Mouse (Mus musculus): ENCODE results near the gene Tesk2. TPM values are rescaled to one million over a fixed set of nuclear protein-coding genes. Genes with fewer than 3 reads are reported as not detected.
"Not testable (repeated sequence)": the region's sequence is repeated elsewhere in the genome, so short reads cannot be mapped to it uniquely, and the experiment has no call there.

Tesk2 gene
- 5.3 and 5.8 TPM in 2 replicates for polyA plus RNA-seq (2015; fragmentation: Nextera tagmentation; extraction: Ambion mirVana)

DNA sequence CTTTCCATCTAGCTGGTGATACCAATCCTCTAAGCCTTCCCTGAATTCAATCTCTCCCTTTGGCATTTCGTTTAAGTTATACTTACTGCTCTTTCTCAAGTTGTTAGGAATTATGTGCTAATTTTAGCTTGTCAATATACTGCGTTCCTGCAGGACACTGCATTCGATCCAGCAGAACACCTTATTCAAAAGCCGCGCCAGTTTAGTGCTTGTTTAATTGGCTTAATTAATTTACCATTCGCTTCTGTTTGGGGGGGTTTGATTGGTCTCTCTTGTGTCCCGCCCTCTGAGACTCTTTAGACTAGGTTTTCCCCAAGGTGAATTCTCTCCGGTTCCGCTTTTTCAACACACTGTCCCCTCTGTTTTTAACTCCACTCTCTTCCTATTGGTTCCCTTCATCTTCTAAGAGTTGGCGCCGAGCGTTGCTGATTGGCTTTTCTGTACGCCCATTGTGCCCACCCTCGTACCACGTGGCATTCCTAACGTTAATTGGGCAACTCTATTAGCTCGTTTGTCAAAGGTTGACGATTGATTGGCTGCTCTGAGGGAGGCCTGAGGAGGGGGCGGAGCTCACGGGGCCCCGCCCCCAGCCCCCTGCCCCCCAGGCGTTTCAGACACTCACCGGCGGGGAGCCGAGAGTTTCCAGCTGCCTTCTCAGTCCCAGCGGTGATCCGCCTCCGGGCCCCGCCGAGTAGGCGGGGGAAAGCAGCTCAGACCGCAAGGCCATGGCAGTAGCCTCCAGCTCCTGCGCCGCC lies at the start of gene Tesk2:
TSS of gene Tesk2 (plus strand) at position 606 of the 755 bp plus-strand sequence.
- Histone ChIP-seq H3K27me3 (0 out of 2 replicates have a peak, but pooled peaks cover 3% of the 10 kb centered on the region), H3K4me3 (peak within 1 kb of the TSS; percentile 81), H3K4me1 (peaks cover 18% of the 10 kb centered on the region), H3K27ac (peak within 1 kb of the TSS; percentile 68), H3K36me3 (ENCODE audit: poor library complexity, severe bottlenecking) (0 out of 2 replicates have a peak, but pooled peaks cover 5% of the 10 kb centered on the region), H3K4me2 (peak within 1 kb of the TSS; percentile 96), H3K9ac (peak within 1 kb of the TSS; percentile 87), H3K9me3 (replicated peaks) (no peaks in the 10 kb centered on the region)
- peak; percentile 99 for ATAC-seq
- WGBS: 1% methylated on average over 34 of the region's 34 CpGs

DNA sequence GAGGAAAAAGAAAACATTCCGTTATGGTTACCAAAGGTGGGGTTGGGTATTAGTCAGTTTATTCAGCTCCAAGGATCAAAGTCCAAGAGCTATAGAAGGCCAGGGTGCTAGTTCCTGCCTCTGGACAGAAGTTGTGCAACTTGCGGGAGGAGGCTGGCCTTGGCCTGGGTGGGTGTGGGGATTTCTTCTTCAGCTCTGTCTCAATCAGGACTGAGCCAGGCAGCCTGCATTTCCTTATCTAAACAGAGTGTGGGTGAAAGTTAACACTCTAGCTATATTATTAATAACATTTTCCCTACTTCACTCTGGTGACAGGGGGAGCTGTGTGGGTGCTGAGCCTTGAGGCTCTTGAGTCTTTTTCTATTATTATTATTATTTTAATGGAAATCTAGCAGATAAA lies 48.0 kb upstream of the Tesk2 start:
- no peak for ATAC-seq
- H3K27me3 ChIP-seq: no peaks in the 10 kb centered on the region

DNA sequence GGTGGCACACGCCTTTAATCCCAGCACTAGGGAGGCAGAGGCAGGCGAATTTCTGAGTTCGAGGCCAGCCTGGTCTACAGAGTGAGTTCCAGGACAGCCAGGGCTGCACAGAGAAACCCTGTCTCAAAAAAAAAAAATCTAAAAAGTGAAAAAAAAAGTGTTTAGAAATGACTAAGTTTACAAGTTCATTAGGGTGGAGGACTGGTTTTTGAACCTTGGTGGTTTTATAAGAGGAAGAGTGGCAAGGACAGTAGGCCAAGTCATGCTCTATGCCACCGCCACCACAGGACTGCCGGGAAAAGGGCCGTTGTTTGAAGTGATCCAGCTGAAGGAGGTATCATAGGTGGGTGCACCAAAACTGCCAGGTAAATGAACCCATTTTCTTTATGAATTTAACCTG lies 46.0 kb upstream of the Tesk2 start:
- not testable (repeated sequence) for H3K9ac ChIP-seq; H3K4me1 ChIP-seq; H3K36me3 ChIP-seq (ENCODE audit: poor library complexity, severe bottlenecking); H3K4me3 ChIP-seq; H3K9me3 ChIP-seq (replicated peaks); ATAC-seq; H3K27me3 ChIP-seq; H3K27ac ChIP-seq; H3K4me2 ChIP-seq
- WGBS: 89% methylated on average over 6 of the region's 6 CpGs

More for the DNA sequence above, 48.0 kb upstream of the Tesk2 start:
- H3K4me2 ChIP-seq: no peak overlapping the region
- WGBS: 84% methylated on average over 2 of the region's 2 CpGs
- H3K9me3 ChIP-seq (replicated peaks): no peaks in the 10 kb centered on the region
- H3K9ac ChIP-seq: no peak overlapping the region
- H3K27ac ChIP-seq: no peak overlapping the region
- no peak overlapping the region for H3K4me3 ChIP-seq
- H3K4me1 ChIP-seq: no peaks in the 10 kb centered on the region
- no peaks in the 10 kb centered on the region for H3K36me3 ChIP-seq (ENCODE audit: poor library complexity, severe bottlenecking)

DNA sequence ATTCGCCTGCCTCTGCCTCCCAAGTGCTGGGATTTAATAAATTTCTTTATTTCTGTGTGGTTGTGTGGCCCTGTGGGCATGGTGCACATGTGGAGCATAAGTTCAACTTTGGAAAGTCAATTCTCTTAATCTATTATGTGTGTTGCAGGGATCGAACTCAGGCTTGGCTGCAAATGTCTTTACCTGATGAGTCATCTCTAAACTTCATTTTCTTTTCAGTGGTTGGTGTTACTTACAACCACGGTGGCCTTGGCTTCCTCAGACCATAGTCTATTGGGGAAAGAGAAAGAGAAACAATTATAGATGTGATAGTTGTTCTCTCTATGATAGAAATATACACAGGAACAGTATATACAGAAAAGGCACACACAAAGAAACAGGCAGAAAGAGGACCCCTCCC lies 44.7 kb upstream of the Tesk2 start:
- no peak for ATAC-seq
- no peaks in the 10 kb centered on the region for H3K4me1 ChIP-seq
- no peaks in the 10 kb centered on the region for H3K9me3 ChIP-seq (replicated peaks)
- H3K4me3 ChIP-seq: no peak overlapping the region
- no peak overlapping the region for H3K9ac ChIP-seq
- H3K36me3 ChIP-seq (ENCODE audit: poor library complexity, severe bottlenecking): no peaks in the 10 kb centered on the region
- WGBS: 87% methylated on average over 3 of the region's 3 CpGs
- H3K27ac ChIP-seq: no peak overlapping the region
- H3K4me2 ChIP-seq: no peak overlapping the region
- no peaks in the 10 kb centered on the region for H3K27me3 ChIP-seq

DNA sequence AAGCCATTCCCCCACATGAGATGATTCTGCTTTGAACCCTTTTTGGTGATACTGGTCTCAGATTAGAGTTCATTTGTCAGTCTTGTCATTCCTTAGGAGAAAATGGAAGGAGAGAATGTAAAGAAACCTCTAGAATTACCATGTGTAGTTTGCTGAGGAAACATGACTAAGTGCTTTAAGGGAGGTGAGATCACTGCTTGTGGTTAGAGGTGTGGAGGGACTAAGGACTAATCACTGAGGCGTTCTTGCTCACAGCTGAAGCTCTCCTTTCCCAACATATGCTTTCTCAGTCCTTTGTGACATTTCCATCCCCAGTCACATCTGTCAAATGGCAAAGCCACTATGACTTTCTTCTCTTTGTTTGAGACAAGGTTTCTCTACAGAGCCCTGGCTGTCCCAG lies 42.9 kb upstream of the Tesk2 start:
- 81% methylated on average over 1 of the region's 1 CpGs for WGBS
- ATAC-seq: no peak
- no peak overlapping the region for H3K4me3 ChIP-seq

DNA sequence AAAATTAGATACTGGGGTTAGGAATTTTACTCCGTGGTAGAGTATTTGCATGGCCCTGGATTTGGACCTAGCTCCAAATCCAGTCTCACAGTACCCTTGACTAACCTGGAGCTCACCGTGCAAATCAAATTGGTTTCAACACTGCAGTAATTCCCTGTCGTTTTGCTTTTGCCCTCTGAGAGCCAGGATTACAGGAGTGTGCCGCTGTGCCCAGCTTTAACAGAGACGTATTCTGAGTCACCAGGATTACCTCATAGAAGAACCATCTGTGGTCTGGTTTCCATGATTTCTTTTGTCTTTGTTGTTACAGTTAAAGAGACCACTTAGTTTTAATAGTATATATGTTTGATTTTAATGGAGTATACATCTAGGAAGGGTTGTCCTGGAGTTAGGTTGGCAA lies 41.6 kb upstream of the Tesk2 start:
- 64% methylated on average over 5 of the region's 5 CpGs for WGBS
- ATAC-seq: no peak
- H3K9ac ChIP-seq: no peak overlapping the region
- H3K4me3 ChIP-seq: no peak overlapping the region
- H3K4me2 ChIP-seq: no peak overlapping the region
- H3K27me3 ChIP-seq: no peaks in the 10 kb centered on the region
- no peaks in the 10 kb centered on the region for H3K9me3 ChIP-seq (replicated peaks)
- no peaks in the 10 kb centered on the region for H3K4me1 ChIP-seq
- no peak overlapping the region for H3K27ac ChIP-seq
- no peaks in the 10 kb centered on the region for H3K36me3 ChIP-seq (ENCODE audit: poor library complexity, severe bottlenecking)

More for the DNA sequence above, 42.9 kb upstream of the Tesk2 start:
- no peaks in the 10 kb centered on the region for H3K4me1 ChIP-seq
- no peak overlapping the region for H3K4me2 ChIP-seq
- no peaks in the 10 kb centered on the region for H3K27me3 ChIP-seq
- H3K9me3 ChIP-seq (replicated peaks): no peaks in the 10 kb centered on the region
- no peak overlapping the region for H3K9ac ChIP-seq
- H3K36me3 ChIP-seq (ENCODE audit: poor library complexity, severe bottlenecking): no peaks in the 10 kb centered on the region
- no peak overlapping the region for H3K27ac ChIP-seq

DNA sequence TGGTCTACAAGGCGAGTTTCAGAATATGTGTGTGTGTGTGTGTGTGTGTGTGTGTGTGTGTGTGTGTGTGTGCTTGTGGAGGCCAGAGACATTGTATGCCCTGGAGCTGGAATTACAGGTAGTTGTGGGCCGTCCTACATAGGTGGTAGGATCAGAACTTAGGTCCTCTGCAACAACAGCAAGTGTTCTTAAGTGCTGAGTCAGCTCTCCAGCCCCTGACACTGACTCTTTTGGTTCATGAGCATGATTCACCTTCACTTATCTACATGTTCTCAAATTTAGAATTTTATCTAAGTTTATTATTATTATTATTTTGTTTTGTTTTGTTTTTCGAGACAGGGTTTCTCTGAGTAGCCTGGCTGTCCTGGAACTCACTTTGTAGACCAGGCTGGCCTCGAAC lies 40.2 kb upstream of the Tesk2 start:
- not testable (repeated sequence) for ATAC-seq; H3K9me3 ChIP-seq (replicated peaks); H3K9ac ChIP-seq; H3K4me2 ChIP-seq; H3K4me3 ChIP-seq; H3K27me3 ChIP-seq; H3K36me3 ChIP-seq (ENCODE audit: poor library complexity, severe bottlenecking); H3K27ac ChIP-seq; H3K4me1 ChIP-seq
- 88% methylated on average over 4 of the region's 4 CpGs for WGBS

DNA sequence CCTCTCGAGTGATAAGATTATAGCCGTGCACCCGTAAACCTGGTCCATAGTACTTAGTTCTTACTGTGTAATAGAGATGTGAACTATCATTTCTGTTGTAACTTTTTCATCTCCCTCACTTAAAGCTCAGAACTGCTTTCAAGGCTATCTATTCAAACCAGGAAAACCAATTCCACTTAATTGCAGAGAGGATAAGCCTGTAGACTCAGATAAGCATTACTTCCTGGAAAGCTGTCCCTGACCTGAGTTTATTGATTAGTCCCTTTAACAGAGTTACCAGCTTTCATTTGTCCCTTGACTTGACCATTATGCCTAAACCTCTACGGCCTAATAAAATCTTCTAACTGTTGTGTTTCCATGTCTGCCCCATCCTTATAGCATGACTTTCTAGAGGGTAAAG lies 36.8 kb upstream of the Tesk2 start:
- Histone ChIP-seq H3K4me1 (peaks cover 21% of the 10 kb centered on the region), H3K9ac (no peak overlapping the region), H3K4me3 (no peak overlapping the region), H3K36me3 (ENCODE audit: poor library complexity, severe bottlenecking) (peaks cover 14% of the 10 kb centered on the region), H3K4me2 (no peak overlapping the region), H3K27ac (no peak overlapping the region), H3K27me3 (no peaks in the 10 kb centered on the region), H3K9me3 (replicated peaks) (no peaks in the 10 kb centered on the region)
- 94% methylated on average over 4 of the region's 4 CpGs for WGBS
- no peak for ATAC-seq

DNA sequence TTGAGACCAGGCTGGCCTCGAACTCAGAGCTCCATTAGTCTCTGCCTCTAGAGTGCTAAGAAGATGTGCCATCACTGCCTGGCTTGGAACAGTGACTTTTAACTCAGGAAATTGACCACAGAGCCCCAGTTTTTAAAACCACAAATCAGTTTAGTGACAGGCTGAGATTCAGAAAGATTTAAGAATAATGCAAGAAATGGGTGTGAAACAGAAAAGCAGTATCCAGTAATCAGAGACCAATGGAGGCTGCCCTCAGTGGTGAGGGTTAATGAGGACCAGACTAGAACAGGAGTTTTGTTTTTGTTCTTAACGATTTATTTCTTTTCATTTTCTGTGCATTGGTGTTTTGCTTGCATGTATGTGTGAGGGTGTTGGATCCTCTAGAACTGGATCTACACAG lies 36.1 kb upstream of the Tesk2 start:
- H3K36me3 ChIP-seq (ENCODE audit: poor library complexity, severe bottlenecking): peaks cover 21% of the 10 kb centered on the region
- 81% methylated on average over 2 of the region's 2 CpGs for WGBS
- H3K4me1 ChIP-seq: peaks cover 21% of the 10 kb centered on the region
- peak overlapping the region; percentile 79 for H3K4me2 ChIP-seq
- no peaks in the 10 kb centered on the region for H3K9me3 ChIP-seq (replicated peaks)
- peak overlapping the region; percentile 69; the same call in 1 of the 2 replicates for H3K4me3 ChIP-seq
- ATAC-seq: no peak
- peak overlapping the region; percentile 79; the same call in 1 of the 2 replicates for H3K9ac ChIP-seq
- H3K27me3 ChIP-seq: no peaks in the 10 kb centered on the region
- peak overlapping the region; percentile 88; the same call in 1 of the 2 replicates for H3K27ac ChIP-seq

DNA sequence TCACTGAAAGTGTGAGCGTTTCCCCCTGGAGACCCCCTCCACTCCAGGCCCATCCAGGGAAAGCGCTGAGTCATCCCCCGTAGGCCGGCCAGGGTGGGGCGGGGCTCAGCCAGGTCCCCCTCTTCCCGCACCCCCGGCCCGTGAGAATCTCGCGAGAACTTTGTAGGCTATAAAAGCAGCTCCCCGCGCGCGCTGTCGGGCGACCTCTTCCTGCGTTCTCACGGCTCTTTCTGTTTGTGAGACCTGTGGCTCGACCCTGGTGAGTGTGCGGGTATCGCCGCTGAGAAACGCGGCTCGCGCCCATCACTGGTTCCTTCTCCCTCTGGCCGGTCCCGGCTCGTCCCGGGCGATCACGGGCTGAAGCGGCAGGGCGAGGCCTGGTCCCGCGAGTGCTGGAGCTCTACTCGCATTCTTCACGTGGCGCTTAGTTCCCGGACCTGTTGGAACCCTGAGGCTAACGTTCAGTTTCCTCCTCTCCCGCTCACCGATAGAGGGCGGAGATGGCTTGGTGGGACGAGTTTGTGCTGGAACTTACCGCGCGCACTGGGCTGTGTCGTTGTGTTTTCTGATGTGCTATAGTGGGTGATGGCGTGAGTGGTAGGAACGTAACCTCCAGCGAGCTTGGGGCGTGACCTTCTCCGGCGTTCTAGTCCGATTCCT lies 35.2 kb upstream of the Tesk2 start, which contains the start of gene Prdx1:
TSS of gene Prdx1 (plus strand) at position 143 of the 660 bp plus-strand sequence.
- WGBS: under 1% methylated on average over 54 of the region's 56 CpGs
- peak within 1 kb of the TSS; percentile 79 for H3K9ac ChIP-seq
- peak; percentile 97 for ATAC-seq
- no peaks in the 10 kb centered on the region for H3K27me3 ChIP-seq
- no peaks in the 10 kb centered on the region for H3K9me3 ChIP-seq (replicated peaks)
- peak within 1 kb of the TSS; percentile 69 for H3K4me3 ChIP-seq
- peaks cover 21% of the 10 kb centered on the region for H3K4me1 ChIP-seq
- H3K4me2 ChIP-seq: peak within 1 kb of the TSS; percentile 79
- H3K27ac ChIP-seq: peak within 1 kb of the TSS; percentile 88
- H3K36me3 ChIP-seq (ENCODE audit: poor library complexity, severe bottlenecking): peaks cover 27% of the 10 kb centered on the region

DNA sequence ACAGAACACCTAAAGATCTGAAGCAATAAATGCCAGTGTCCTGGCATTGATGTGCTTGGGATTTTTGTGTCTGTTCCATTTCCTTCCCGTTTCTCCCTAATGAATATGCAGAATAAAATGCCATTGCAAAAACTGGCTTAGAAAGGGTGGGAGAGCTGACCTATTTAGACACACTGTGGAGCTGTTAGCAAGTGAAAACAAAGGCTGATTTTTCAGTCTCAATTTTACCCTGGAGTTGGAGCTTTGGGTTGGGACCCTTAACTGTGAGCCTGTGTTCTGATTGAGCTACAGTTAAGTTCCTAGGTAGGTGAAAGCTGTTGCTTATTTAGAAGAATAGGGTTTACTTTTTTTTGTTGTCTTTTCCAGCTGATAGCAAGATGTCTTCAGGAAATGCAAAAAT lies 33.7 kb upstream of the Tesk2 start:
- Histone ChIP-seq H3K27ac (no peak overlapping the region), H3K36me3 (ENCODE audit: poor library complexity, severe bottlenecking) (peaks cover 34% of the 10 kb centered on the region), H3K4me3 (peak overlapping the region; percentile 69), H3K9me3 (replicated peaks) (no peaks in the 10 kb centered on the region), H3K4me2 (peak overlapping the region; percentile 79), H3K4me1 (peaks cover 21% of the 10 kb centered on the region), H3K27me3 (no peaks in the 10 kb centered on the region), H3K9ac (peak overlapping the region; percentile 79)
- ATAC-seq: no peak
- WGBS: 20% methylated on average over 1 of the region's 1 CpGs

DNA sequence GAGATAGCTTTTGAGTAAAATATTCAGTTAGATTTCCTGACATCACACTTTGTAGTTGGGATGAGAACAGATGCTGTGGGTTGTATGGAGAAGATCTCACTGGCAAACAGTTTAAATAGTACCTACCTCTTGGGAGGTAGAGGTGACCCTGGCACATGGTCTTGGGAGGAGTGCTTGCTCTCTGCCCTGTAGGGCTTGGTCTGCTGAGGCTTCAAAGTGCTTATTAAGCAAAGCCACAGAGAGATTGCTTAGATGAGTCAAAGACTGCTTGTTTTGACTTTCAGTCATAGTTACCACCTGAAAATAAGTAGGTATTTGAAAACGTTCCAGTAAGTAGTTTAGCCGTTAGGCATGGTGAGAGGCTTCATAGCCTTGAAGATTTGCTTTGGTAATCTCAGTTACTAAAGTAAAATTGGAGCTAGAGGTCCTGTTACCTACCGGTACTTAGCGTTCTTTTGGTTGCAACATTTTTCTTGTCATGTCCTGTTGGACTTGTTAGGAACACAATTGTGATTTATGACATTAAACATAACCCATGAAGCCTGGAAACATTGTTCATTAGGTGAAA lies 31.4 kb upstream of the Tesk2 start:
- Histone ChIP-seq H3K36me3 (ENCODE audit: poor library complexity, severe bottlenecking) (peaks cover 58% of the 10 kb centered on the region), H3K27me3 (no peaks in the 10 kb centered on the region), H3K4me1 (peaks cover 21% of the 10 kb centered on the region), H3K9ac (no peak overlapping the region), H3K4me2 (no peak overlapping the region), H3K9me3 (replicated peaks) (no peaks in the 10 kb centered on the region), H3K27ac (no peak overlapping the region), H3K4me3 (no peak overlapping the region)
- no peak for ATAC-seq
- WGBS: 95% methylated on average over 4 of the region's 4 CpGs
